Mouse (Mus musculus) ES-E14 (cell line): ENCODE results near the gene Birc5.

ENCODE experiments used
- CHD2 ChIP-seq: IDR thresholded peaks from 2 replicates; pipeline ENCODE4 v1.6.1; 2014; ENCODE audit warnings: mild to moderate bottlenecking, low read depth, low read length, inconsistent platforms
- HCFC1 ChIP-seq: IDR thresholded peaks from 2 replicates; pipeline ENCODE4 v1.6.1; 2012; ENCODE audit warnings: low read length, inconsistent platforms, borderline replicate concordance; ENCODE audit not compliant: insufficient read depth
- MAFK ChIP-seq: IDR thresholded peaks from 2 replicates; pipeline ENCODE4 v1.6.1; 2014; ENCODE audit warnings: mild to moderate bottlenecking, low read depth, low read length, inconsistent platforms; ENCODE audit not compliant: insufficient read depth
- ZNF384 ChIP-seq: IDR thresholded peaks from 2 replicates; pipeline ENCODE4 v1.6.1; 2012; ENCODE audit warnings: low read depth, low read length, inconsistent platforms

- TF ChIP-seq HCFC1 (no peak), ZNF384 (no peak), CHD2 (no peak), MAFK (no peak)
These were observed 55.4 kb downstream of the Birc5 start for GRCm38 (mm10) chr11:117904442-117904841.
